Mouse (Mus musculus) hematopoietic stem cell, adult 5-6 weeks (primary cell): ENCODE results near the gene Pla2g4d. TPM values are rescaled to one million over a fixed set of nuclear protein-coding genes. Genes with fewer than 3 reads are reported as not detected.

Experiments used
- ATAC-seq, 2 experiments: fragments of 125-278 bp in 1 of 2; replicated peaks in 1 of 2; 2 replicates each; pipeline ENCODE4 v1.8.0; 2016 to 2017; ENCODE audit warnings: inconsistent platforms in 2 of 2, mild to moderate bottlenecking in 2 of 2, moderate number of reproducible peaks in 2 of 2, low read depth in 1 of 2, moderate TSS enrichment in 1 of 2; ENCODE audit not compliant: low FRiP score in 2 of 2, poor library complexity in 2 of 2, severe bottlenecking in 2 of 2, insufficient read depth in 1 of 2, low TSS enrichment in 1 of 2
- total RNA-seq: library from RNA; stranded (forward); fragments of 172-1452, 232-1000 nt; gene quantifications from 2 replicates; pipeline ENCODE4 v1.2.3, GENCODE M21; 2017

The Pla2g4d gene
- total RNA-seq, 1 experiment from 2014 or later = not detected

DNA sequence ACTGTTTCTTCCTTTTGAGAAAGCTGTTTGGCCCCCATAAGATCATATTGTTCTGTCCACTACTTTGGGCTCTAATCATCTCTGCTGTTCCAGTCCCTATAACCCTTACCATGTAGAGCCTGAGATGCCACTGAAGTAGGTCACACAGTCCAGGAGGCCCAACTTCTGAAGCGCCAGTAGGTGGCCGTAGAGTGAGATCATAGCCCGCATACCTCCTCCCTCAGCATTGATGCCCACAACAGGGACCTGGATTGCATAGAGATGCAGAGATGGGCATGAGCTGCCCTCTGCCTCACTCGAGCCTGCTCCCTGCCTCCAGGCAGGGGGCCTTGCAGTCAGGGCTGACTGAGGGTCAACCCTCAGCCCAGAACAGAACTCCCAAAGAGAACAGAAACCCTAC lies 12.0 kb downstream of the Pla2g4d start:
- ATAC-seq = no peak

GRCm38 (mm10) chr2:120268635-120269034 lies 20.4 kb downstream of the Pla2g4d start:
- ATAC-seq = peak; percentile 73; a peak in 2 of 4 replicates

DNA sequence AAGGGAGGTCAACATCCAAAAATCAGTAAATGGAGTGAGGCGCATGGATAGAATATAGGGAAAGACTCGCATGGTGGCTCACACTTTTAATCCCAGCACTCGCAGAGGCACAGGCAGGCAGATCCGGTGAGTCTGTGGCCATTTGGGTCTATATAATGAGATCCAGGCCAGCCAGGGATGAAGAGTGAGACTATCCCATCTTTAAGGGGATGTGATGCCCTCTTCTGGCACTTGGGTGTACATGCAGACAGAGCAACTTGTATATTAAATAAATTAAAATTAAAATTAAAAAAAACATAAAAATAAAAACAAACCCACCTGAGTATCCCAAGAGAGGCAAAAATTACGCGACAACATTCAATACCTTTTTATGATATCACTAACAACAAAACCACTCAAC lies 23.5 kb downstream of the Pla2g4d start:
- ATAC-seq = no peak

DNA sequence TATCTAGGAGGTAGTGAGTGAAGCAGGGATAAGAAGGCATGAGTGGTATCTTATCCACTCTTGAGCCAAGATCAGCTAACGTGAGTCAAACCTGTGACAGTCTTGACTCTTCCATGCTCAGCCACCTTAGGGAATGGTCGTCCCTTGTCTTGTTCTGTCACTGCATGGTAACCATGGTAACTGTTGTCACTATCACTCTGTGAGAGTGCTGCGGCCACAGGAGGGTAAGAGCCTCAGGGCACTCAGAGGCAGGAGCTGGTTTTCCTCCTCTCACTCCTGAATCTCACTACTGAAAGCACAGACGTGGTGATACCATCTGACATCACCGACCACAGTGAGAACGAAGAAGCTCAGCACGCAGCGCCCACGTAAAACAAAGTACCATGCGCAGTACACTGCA lies 24.1 kb downstream of the Pla2g4d start:
- ATAC-seq = no peak

DNA sequence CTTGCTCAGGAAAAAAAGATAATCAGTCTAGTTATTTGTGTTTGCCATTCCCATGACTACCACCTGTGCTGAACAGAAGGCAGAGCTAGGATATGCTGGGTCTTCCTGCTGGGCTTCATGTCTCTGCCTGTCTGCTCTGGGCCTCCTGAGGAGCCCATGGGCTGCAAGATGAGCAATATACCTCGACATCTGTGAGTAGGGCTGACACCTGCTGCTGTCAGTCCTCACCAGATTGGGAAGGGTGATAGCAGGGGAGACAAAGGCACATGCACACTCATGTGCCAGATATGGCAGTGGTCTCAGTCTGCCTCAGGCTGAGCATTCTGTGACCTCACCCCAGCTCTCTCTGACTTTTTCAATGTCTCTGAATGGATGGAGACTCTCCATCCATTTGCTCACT lies 26.1 kb downstream of the Pla2g4d start:
- no peak for ATAC-seq

DNA sequence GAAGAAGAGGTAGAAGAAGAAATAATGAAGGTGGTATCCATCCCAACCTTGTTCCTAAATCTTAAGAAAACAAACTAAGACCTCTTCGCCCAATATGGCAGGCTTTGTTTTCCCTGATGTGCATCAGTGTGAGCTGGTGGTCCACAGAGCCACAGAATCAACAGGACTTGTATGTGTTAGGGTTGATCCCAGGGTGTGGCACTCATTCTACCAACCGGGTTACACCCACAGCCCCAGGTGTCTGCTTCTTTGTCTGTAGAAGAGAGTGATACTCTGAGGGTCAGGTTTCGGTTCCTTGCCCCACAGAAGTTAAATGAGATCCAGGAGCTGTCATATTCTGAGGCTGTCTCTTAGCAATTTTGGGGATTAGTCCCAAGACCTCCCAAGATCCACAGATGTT lies 27.7 kb downstream of the Pla2g4d start:
- no peak for ATAC-seq

- no peak for ATAC-seq
These were observed 32.7 kb downstream of the Pla2g4d start for GRCm38 (mm10) chr2:120256259-120256658.

DNA sequence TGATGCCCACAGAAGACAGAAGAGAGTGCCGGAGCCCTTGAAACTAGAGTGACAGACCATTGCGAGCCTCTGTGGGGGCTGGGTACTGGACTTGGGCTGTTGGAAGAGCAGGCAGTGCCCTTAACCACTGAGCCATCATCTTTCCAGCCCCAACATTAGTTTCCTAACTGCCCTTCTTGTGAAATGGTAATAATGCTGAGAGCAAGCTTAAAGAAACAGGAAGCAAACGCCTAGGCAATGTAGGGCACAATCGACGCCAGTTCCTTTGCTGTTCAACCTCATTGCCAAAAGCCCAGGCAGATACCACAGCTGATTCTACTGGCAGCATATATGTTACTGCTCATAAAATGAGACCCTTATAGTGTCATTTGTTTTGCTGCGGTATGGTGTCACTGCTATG lies 36.4 kb downstream of the Pla2g4d start:
- peak; percentile 7 to 53; a peak in 3 of 4 replicates for ATAC-seq

GRCm38 (mm10) chr2:120245421-120246016 lies 43.5 kb downstream of the Pla2g4d start:
- peak in 1 of 2 experiments; percentile 67; a peak in 2 of 4 replicates for ATAC-seq

GRCm38 (mm10) chr2:120244679-120245420 lies 44.1 kb downstream of the Pla2g4d start, which contains the start of gene Pla2g4e:
Gene Pla2g4e, minus strand, starts transcription at chr2:120245335.
- peak; percentile 25 to 49; a peak in 1 of 4 replicates for ATAC-seq

DNA sequence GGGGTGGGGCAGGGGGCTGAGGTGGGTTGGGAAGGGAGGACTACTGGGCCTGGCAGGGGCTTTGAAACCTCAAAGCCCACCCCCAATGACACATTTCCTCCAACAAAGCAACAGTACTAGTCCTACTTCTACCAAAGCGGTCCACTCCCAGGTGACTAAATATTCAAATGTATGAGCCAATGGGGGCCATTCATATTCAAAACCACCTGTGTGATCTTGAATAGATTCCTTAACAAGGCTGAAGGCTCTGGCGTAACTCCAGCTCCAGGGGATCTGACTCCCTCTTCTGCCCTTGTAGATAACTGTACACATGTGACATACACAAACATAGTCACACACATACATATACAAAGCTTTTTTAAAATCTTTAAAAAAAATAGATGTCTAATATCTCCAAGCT lies 45.0 kb downstream of the Pla2g4d start:
- ATAC-seq = no peak

DNA sequence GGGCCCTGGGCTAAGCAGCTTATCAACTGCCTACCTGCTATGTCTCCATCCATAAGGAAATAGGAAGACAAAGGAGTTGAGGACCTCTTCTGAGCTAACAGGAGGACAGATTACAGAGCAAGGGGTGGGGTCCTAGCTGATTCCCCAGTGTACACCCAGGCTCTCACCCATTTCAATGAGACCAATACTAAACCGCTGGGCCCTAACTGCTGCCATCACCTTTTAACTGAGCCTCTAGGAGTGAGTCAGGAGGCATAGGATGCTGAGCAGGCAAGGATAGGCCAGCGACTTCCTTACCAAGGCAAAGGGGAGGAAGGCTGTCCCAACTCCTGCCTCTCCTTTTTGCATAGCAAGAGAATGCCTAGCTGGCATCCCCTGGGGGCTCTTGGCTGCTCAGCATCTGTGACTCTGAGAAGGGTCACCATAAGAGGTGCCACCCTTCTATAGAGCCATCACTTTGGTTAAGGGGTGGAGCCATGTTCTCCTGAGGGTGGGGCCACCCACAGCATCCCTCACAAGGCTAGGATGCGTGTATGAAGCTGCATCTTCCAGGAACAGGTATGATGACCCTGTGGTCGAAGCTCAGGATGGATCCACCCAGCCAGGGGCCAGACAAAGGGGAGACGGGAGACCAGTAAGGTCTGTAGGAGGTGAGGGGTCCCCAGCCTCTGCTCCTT lies 46.1 kb downstream of the Pla2g4d start:
- no peak for ATAC-seq

- 0 out of 4 replicates have a peak, but pooled peaks of 1 of the 2 experiments have one; percentile 12 for ATAC-seq
These were observed 50.3 kb downstream of the Pla2g4d start for GRCm38 (mm10) chr2:120238733-120239132.

DNA sequence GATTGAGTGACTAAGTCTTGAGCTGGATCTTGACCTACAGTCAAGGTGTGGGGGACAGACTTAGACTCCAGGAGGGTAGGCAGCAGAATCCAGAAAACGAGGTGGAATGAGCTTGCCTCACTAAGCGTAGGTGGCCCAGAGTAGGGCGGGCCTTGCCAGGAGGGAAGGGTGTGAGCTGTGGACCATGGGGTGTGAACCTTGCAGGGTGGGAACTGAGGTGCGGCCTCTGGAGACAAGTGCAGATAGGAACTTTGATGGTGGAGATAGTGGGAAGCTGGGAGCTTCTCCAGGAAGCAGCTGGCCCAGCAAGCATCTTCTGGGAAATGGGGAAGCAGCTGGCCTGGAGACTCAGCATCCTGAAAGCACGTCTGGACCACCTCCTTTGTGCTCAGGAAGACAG lies 51.2 kb downstream of the Pla2g4d start:
- no peak for ATAC-seq

DNA sequence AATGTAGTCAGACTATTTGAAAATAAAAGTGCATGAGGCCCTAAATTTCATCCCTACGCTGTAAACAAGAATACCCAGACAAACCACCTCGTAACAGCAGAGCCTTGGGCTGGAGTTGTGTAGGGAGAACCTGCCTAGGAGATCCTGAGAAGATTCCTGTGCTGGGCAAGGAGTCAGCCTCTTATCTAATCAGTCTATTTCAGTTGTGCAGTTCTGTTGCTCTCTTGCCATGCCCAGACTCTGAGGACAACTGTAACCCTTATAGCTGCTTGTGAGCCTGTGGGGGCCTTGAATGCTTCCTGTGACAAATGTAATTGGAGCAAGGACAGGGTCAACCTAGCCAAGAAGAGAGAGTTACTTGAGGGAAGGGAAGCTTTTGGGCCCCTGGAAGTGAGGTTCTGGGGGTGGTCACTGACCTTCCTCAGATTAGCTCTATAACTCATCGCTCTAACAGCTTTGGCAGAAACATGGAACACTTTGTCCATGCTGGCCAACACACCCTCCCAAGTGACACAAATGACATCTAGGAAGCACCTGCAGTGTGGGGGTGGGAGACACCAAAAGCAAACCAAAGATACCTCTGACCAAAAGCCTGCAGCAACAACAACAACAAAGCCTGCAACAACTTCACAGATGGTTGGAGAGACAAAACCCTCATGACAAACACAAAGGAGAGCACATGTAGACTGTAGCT lies 52.9 kb downstream of the Pla2g4d start:
- no peak for ATAC-seq

DNA sequence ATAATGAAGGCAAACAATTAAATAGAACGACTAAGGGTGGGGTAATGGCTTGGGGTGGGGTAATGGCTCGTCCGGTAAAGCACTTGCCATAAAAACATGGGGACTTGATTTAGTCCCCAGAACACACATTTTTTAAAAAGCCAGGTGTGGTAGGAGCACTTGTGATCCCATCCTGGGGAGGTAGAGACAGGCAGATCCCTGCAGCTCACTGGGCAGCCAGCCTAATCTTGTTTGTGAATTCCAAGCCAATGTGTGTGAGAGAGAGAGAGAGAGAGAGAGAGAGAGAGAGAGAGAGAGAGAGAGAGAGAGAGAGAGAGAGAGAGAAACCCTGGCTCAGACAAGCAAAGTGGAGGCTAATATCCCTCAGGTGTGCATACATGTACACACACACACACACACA lies 53.6 kb downstream of the Pla2g4d start:
- ATAC-seq = no peak

DNA sequence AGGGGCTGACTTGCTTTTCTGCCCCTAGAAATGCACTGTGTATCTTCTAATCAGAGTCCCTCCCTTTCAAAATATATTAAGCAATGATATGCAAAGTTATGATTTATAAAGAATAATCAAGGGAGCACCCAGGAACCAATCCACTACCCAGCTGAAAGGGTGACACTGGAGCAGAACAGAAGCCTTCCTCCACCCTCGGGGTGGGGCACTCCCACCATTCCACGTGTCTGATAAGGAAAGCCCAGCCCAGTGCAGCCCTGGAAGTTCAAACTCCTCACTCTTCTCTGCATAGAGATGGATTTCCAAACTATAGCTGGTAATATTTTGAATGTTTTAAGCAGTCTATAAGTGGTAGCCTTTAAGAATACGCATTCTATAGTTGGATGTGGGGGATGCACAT lies 57.4 kb downstream of the Pla2g4d start:
- ATAC-seq = no peak
